Mouse (Mus musculus): ENCODE measurements around the gene Cnksr3.

DNA sequence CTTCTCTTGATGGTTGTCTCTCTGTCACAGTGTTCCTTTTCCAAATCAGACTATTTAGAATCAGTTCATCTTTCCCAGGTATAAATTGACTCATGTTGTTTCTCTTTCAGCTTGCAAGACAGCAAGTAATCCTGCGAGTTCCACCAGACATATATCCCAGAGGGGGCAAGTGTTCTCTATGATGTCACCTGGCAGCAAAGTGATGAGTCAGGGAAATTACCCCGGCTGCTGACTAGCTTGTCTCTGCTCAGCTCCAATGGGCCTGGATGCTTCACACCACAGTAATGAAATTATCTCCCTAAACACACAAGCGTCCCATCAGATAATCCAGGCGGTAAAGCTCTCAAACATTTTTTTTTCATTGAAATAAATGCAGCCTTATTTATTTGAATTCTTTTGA lies 2.7 kb upstream of the Cnksr3 start:
- TF ChIP-seq CTCF (IDR thresholded peaks at IDR 0.05) (no peak), EP300 (IDR thresholded peaks at IDR 0.05) (no peak)

Data from lung, postnatal 0 days (tissue).